Mouse (Mus musculus): ENCODE data around the gene Ipo11. TPM values are rescaled to one million over a fixed set of nuclear protein-coding genes. Genes with fewer than 3 reads are reported as not detected.

The Ipo11 gene
- polyA plus RNA-seq, 1 experiment from 2014 or later: 61.1 TPM

DNA sequence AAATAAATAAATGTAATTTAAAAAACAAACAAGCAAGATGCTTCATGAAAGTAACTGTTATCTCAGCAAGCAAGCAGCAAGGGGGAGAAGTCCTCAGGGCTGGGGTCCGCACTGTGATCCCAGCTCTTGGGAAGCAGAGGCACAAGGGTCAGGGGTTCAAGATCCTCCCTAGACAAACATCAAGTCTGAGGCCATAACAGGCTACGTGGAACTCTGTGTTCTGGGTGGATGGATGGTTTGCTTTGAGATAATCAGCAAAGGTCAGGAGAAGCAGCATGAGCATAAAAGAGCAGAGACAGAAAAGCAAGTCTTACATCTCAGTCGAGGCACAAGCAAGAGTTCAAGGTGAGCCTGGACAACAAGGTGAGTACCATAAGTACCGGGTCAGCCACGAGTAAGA lies 43.1 kb downstream of the Ipo11 start:
- Histone ChIP-seq H3K27ac (no peak overlapping the region), H3K27me3 (no peaks in the 10 kb centered on the region), H3K4me3 (no peak overlapping the region), H3K9me3 (no peaks in the 10 kb centered on the region), H3K36me3 (peaks cover 26% of the 10 kb centered on the region), H3K9ac (no peak overlapping the region), H3K4me1 (no peaks in the 10 kb centered on the region), H3K4me2 (no peak overlapping the region)
- 74% methylated on average over 5 of the region's 5 CpGs for WGBS
- ATAC-seq (ENCODE audit: borderline replicate concordance, extremely low read depth, low FRiP score, low TSS enrichment): no peak

DNA sequence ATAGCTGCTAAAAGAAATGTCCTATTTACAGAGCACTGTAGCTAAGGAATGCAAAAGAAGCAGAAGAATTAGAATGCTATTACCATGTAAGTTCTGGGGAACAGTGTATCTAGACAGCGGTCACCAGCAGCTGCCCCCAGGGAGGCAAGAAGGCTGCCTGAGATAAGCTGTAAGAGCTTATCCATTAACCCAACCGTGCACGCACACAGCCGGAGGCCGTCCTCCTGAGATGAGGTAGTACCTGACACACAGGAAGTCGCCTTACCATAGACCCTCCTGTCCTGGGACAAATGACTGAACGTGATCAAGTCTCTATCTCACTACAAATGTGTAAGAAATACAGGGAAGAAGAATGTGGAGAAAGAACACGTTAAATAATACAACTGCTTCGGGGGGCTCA lies 43.6 kb downstream of the Ipo11 start:
- Histone ChIP-seq H3K4me2 (no peak overlapping the region), H3K27ac (no peak overlapping the region), H3K36me3 (peaks cover 26% of the 10 kb centered on the region), H3K9me3 (no peaks in the 10 kb centered on the region), H3K27me3 (no peaks in the 10 kb centered on the region), H3K4me1 (no peaks in the 10 kb centered on the region), H3K9ac (no peak overlapping the region), H3K4me3 (no peak overlapping the region)
- WGBS: 74% methylated on average over 9 of the region's 9 CpGs
- peak; percentile 57; the same call in 1 of the 2 replicates for ATAC-seq (ENCODE audit: borderline replicate concordance, extremely low read depth, low FRiP score, low TSS enrichment)

DNA sequence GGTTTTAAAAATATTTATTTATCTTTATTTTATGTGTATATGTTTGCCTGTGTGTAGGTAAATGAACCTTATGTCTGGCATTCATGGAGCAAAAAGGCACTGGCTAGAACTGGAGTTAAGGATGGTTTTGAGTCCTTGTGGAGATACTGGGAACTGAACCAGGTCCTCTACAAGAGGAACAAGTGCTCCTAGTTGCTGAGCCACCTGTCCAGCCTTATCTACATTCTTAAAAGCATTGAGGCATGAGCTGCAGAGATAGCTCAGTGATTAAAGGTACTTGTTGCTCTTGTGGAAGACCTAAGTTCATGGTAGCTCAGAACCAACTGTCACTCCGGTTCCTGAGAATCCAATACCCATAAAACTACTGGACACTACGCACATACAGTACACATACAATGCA lies 49.4 kb downstream of the Ipo11 start:
- 91% methylated on average over 2 of the region's 2 CpGs for WGBS
- Histone ChIP-seq H3K4me2 (no peak overlapping the region), H3K27ac (no peak overlapping the region), H3K36me3 (peaks cover 3% of the 10 kb centered on the region; the same call in 1 of the 2 replicates), H3K9me3 (no peaks in the 10 kb centered on the region), H3K27me3 (no peaks in the 10 kb centered on the region), H3K4me1 (no peaks in the 10 kb centered on the region), H3K9ac (no peak overlapping the region), H3K4me3 (no peak overlapping the region)
- ATAC-seq (ENCODE audit: borderline replicate concordance, extremely low read depth, low FRiP score, low TSS enrichment): no peak

DNA sequence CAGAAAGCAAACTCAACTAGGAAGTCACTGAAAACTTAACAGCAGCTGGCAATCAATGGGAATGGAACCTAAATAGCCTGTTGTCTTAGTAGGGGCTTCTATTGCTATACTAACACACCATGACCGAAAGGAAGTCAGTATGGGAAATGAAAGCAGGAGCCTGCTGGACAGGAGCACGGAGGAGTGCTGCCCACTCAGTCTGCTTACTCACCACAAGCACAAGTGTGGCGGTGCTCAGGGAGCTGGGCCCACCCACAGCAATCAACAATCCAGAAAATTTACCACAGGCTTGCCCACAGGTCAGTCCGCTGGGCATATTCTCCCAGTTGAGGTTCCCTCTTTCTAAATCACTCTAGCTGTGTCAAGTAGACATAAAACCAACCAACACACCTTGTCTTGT lies 52.5 kb downstream of the Ipo11 start:
- Histone ChIP-seq H3K27ac (no peak overlapping the region), H3K9ac (no peak overlapping the region), H3K4me3 (no peak overlapping the region), H3K27me3 (no peaks in the 10 kb centered on the region), H3K4me2 (no peak overlapping the region), H3K9me3 (no peaks in the 10 kb centered on the region), H3K4me1 (no peaks in the 10 kb centered on the region), H3K36me3 (peaks cover 13% of the 10 kb centered on the region; the same call in 1 of the 2 replicates)
- ATAC-seq (ENCODE audit: borderline replicate concordance, extremely low read depth, low FRiP score, low TSS enrichment): no peak
- 91% methylated on average over 4 of the region's 4 CpGs for WGBS

DNA sequence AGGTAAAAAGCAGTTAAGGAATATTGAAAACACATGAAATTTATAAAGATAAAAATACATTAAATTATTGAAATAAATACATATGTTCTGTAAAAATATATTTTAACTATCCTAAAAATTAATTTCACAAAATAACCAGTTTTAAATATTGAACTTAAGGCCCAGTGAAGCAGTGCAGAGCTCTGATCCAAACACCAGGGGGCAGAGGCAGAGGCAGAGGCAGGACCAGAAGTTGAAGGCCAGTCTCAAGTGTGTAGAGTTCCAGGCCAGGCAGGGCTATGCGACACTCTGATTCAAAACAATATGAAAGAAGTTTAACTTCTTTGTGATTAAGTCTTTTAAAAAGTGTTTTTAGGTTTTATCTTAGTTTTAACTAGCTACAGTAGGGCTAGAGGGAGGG lies 60.5 kb downstream of the Ipo11 start:
- Histone ChIP-seq H3K27ac (no peak overlapping the region), H3K4me2 (no peak overlapping the region), H3K4me1 (no peaks in the 10 kb centered on the region), H3K27me3 (no peaks in the 10 kb centered on the region), H3K9ac (no peak overlapping the region), H3K4me3 (no peak overlapping the region), H3K36me3 (peaks cover 25% of the 10 kb centered on the region), H3K9me3 (no peaks in the 10 kb centered on the region)
- 100% methylated on average over 1 of the region's 1 CpGs for WGBS
- ATAC-seq (ENCODE audit: borderline replicate concordance, extremely low read depth, low FRiP score, low TSS enrichment): no peak

DNA sequence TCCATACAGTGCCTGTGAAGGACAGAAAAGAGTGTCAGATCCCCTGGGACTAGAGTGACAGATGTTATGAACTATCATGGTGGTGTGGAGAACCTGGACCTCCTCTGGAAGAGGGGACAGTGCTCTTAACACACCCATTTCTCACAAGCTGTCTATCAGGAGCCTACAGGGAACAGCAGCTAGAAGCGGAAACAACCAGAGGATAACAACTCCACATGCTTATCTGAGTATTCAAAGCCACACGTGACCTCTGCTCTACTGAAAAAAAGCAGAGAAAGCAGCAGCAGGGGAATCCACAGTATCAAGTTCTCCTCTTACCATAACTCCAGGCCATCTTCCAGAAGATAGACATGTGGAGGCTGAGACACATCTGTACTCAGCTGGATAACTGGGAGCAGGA lies 71.2 kb downstream of the Ipo11 start:
- Histone ChIP-seq H3K4me1 (no peaks in the 10 kb centered on the region), H3K9ac (no peak overlapping the region), H3K27ac (no peak overlapping the region), H3K27me3 (no peaks in the 10 kb centered on the region), H3K4me3 (no peak overlapping the region), H3K9me3 (no peaks in the 10 kb centered on the region), H3K4me2 (no peak overlapping the region), H3K36me3 (peaks cover 31% of the 10 kb centered on the region)
- ATAC-seq (ENCODE audit: borderline replicate concordance, extremely low read depth, low FRiP score, low TSS enrichment): no peak
- WGBS: 77% methylated on average over 2 of the region's 2 CpGs

DNA sequence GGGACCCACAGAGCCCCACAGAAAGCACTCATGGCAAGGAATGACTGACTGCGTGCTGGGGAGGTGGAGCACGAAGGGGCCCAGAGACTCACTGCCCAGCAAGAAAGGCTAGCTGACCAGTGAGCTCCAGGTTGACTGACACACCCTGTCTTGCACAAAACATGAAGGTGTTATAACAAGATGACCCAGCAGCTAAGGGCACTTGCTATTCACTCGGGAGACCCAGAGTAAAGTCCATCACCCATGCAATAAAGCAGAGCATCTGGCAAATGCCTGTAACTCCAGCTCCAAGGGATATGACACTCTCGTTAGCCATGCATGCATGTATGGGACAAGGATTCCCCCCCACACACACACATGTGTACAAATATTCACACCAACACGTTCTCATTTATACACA lies 78.0 kb downstream of the Ipo11 start:
- Histone ChIP-seq H3K9me3 (no peaks in the 10 kb centered on the region), H3K4me3 (no peak overlapping the region), H3K27ac (no peak overlapping the region), H3K4me1 (no peaks in the 10 kb centered on the region), H3K4me2 (no peak overlapping the region), H3K9ac (no peak overlapping the region), H3K27me3 (no peaks in the 10 kb centered on the region), H3K36me3 (peaks cover 17% of the 10 kb centered on the region)
- no peak for ATAC-seq (ENCODE audit: borderline replicate concordance, extremely low read depth, low FRiP score, low TSS enrichment)
- 84% methylated on average over 5 of the region's 5 CpGs for WGBS

DNA sequence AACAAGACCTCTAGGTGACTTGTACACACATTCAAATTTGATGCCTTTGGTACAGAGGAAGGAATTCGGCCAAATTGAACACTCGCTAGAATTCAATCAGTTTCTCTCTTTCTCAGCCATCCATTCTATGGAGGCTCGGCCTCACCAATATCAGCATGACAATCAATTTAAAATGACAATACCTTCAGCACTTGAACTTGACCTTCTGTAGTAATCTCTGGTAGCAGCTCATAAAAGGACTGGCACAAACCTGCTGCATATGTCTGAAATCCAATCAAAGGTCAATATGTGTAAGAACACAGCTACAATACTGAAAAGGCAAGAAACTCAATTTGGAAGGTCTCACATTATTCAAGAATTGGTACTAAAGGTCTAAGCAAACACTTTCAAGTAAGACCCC lies 80.2 kb downstream of the Ipo11 start:
- peaks cover 11% of the 10 kb centered on the region for H3K36me3 ChIP-seq
- H3K4me2 ChIP-seq: no peak overlapping the region
- no peak overlapping the region for H3K9ac ChIP-seq
- no peak overlapping the region for H3K4me3 ChIP-seq
- H3K27ac ChIP-seq: no peak overlapping the region
- H3K27me3 ChIP-seq: no peaks in the 10 kb centered on the region
- H3K9me3 ChIP-seq: no peaks in the 10 kb centered on the region
- 92% methylated on average over 3 of the region's 3 CpGs for WGBS
- ATAC-seq (ENCODE audit: borderline replicate concordance, extremely low read depth, low FRiP score, low TSS enrichment): no peak
- H3K4me1 ChIP-seq: no peaks in the 10 kb centered on the region

DNA sequence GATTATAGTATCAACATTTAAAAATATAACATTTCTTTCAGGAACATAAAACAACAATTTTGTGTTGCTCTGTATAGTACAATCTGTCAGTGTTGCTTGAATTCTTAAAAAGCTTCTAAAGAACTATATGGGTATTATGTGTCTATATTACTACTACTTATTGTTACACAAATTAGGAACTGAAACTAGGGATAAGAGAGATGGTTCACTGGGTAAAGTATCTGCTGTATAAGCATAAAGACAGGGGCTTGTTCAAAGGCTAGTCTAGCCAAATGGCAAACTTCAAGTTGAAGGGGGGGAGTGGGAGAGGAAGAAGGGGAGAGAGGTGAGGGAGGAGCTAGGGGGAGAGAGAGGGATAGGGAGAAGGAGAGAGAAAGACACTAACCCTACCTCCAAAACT lies 89.2 kb downstream of the Ipo11 start:
- Histone ChIP-seq H3K9me3 (no peaks in the 10 kb centered on the region), H3K9ac (no peak overlapping the region), H3K4me3 (no peak overlapping the region), H3K27me3 (no peaks in the 10 kb centered on the region), H3K4me1 (no peaks in the 10 kb centered on the region), H3K27ac (no peak overlapping the region), H3K4me2 (no peak overlapping the region), H3K36me3 (no peaks in the 10 kb centered on the region; the same call in 1 of the 2 replicates)
- no peak for ATAC-seq (ENCODE audit: borderline replicate concordance, extremely low read depth, low FRiP score, low TSS enrichment)

DNA sequence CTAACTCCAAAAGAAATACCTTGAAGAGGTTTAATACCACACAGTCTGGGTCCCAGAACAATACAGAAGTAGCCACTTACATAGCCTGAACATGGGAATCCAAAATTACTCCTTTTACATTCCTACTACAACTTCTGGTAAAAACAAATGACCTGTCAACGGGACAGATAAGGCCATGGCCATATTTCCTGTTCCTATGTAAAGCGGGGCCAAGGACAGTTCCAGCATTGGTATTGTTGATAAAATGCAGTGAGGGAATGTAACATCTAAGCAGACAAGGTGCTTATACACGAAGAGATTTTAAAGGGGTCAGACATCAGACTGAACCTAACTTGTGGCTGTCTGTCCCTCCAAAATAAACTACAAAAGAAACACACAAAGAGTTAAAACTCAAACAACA lies 91.8 kb downstream of the Ipo11 start:
- Histone ChIP-seq H3K4me1 (no peaks in the 10 kb centered on the region), H3K4me3 (no peak overlapping the region), H3K4me2 (no peak overlapping the region), H3K36me3 (peaks cover 4% of the 10 kb centered on the region; the same call in 1 of the 2 replicates), H3K9ac (no peak overlapping the region), H3K9me3 (no peaks in the 10 kb centered on the region), H3K27ac (no peak overlapping the region), H3K27me3 (no peaks in the 10 kb centered on the region)
- WGBS: 45% methylated on average over 3 of the region's 3 CpGs
- no peak for ATAC-seq (ENCODE audit: borderline replicate concordance, extremely low read depth, low FRiP score, low TSS enrichment)

DNA sequence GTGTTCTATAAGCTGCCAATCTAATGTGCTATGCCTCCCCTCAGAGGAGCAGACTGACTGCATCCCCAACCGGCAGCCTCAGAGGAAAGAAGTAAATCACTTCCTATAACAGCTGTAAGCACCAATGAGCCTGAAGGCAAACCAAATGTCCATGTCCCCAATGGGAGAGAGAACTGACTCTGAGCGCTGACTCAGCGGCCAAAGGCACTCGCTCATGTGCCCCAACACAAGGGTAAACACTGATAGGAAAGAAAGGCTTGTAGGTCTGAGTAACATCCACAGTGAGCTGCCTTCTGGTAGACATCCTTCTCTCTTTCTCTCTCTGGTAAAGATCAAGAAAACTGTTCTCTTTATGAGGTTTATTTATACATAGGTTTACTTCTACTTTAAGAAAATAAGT lies 94.2 kb downstream of the Ipo11 start:
- ATAC-seq (ENCODE audit: borderline replicate concordance, extremely low read depth, low FRiP score, low TSS enrichment): no peak
- Histone ChIP-seq H3K9me3 (no peaks in the 10 kb centered on the region), H3K9ac (no peak overlapping the region), H3K27ac (no peak overlapping the region), H3K36me3 (peaks cover 9% of the 10 kb centered on the region; the same call in 1 of the 2 replicates), H3K4me1 (no peaks in the 10 kb centered on the region), H3K4me2 (no peak overlapping the region), H3K27me3 (no peaks in the 10 kb centered on the region), H3K4me3 (no peak overlapping the region)
- 83% methylated on average over 4 of the region's 4 CpGs for WGBS

DNA sequence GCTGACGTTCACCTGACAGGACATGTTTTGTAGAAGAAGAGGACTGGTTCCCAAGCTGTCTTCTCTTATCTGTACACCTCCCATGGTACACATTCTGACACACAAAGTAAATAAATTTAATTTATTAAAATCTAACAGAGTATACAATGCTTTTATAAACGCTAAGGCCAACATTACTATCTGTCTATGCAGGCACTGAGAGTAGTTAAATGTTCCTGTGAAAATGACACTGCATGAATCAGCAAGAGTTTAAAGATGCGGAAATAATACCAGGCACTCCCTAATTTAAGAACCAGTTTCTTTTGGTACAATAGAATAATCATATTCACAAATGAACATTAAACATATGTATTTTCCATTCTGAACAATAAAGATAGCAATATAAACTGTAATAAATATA lies 98.0 kb downstream of the Ipo11 start:
- WGBS: 83% methylated on average over 3 of the region's 3 CpGs
- H3K27ac ChIP-seq: no peak overlapping the region
- H3K36me3 ChIP-seq: 0 out of 2 replicates have a peak, but pooled peaks cover 12% of the 10 kb centered on the region
- no peak for ATAC-seq (ENCODE audit: borderline replicate concordance, extremely low read depth, low FRiP score, low TSS enrichment)
- H3K27me3 ChIP-seq: no peaks in the 10 kb centered on the region
- H3K9ac ChIP-seq: no peak overlapping the region
- no peaks in the 10 kb centered on the region for H3K9me3 ChIP-seq
- H3K4me2 ChIP-seq: no peak overlapping the region
- H3K4me1 ChIP-seq: no peaks in the 10 kb centered on the region
- H3K4me3 ChIP-seq: no peak overlapping the region

DNA sequence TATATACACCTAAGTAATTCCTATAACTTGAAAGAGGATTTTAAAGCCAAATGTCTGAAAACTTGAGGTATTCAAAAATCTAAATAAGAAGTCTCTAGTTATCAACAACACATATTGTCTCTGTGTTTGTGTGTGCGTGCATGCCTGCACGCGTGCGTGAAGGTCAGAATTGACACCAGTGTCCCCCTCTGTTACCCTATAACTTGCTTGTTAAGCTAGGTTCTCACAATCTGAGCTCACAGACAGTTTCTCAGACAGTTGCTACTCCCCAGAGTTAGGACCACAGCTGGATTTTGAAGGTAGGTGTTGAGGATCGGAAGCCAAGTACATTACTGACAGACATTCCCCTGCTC lies 100.3 kb downstream of the Ipo11 start:
- ATAC-seq (ENCODE audit: borderline replicate concordance, extremely low read depth, low FRiP score, low TSS enrichment): no peak
- 63% methylated on average over 5 of the region's 5 CpGs for WGBS
- Histone ChIP-seq H3K4me2 (peak overlapping the region; percentile 21; the same call in 1 of the 2 replicates), H3K4me3 (no peak overlapping the region), H3K4me1 (no peaks in the 10 kb centered on the region), H3K27ac (peak overlapping the region; percentile 69), H3K27me3 (no peaks in the 10 kb centered on the region), H3K36me3 (0 out of 2 replicates have a peak, but pooled peaks cover 9% of the 10 kb centered on the region), H3K9me3 (no peaks in the 10 kb centered on the region), H3K9ac (no peak overlapping the region)
